Mouse (Mus musculus) ES-E14 (cell line): Measurements from ENCODE around the gene Rgs3.

ENCODE experiments used
- CHD2 ChIP-seq: IDR thresholded peaks from 2 replicates; pipeline ENCODE4 v1.6.1; 2014; ENCODE audit warnings: mild to moderate bottlenecking, low read depth, low read length, inconsistent platforms
- HCFC1 ChIP-seq: IDR thresholded peaks from 2 replicates; pipeline ENCODE4 v1.6.1; 2012; ENCODE audit warnings: low read length, inconsistent platforms, borderline replicate concordance; ENCODE audit not compliant: insufficient read depth
- MAFK ChIP-seq: IDR thresholded peaks from 2 replicates; pipeline ENCODE4 v1.6.1; 2014; ENCODE audit warnings: mild to moderate bottlenecking, low read depth, low read length, inconsistent platforms; ENCODE audit not compliant: insufficient read depth
- ZC3H11A ChIP-seq: IDR thresholded peaks from 2 replicates; pipeline ENCODE4 v1.6.1; 2012; ENCODE audit warnings: low read depth, mild to moderate bottlenecking, inconsistent platforms, low read length, borderline replicate concordance
- ZNF384 ChIP-seq: IDR thresholded peaks from 2 replicates; pipeline ENCODE4 v1.6.1; 2012; ENCODE audit warnings: low read depth, low read length, inconsistent platforms

DNA sequence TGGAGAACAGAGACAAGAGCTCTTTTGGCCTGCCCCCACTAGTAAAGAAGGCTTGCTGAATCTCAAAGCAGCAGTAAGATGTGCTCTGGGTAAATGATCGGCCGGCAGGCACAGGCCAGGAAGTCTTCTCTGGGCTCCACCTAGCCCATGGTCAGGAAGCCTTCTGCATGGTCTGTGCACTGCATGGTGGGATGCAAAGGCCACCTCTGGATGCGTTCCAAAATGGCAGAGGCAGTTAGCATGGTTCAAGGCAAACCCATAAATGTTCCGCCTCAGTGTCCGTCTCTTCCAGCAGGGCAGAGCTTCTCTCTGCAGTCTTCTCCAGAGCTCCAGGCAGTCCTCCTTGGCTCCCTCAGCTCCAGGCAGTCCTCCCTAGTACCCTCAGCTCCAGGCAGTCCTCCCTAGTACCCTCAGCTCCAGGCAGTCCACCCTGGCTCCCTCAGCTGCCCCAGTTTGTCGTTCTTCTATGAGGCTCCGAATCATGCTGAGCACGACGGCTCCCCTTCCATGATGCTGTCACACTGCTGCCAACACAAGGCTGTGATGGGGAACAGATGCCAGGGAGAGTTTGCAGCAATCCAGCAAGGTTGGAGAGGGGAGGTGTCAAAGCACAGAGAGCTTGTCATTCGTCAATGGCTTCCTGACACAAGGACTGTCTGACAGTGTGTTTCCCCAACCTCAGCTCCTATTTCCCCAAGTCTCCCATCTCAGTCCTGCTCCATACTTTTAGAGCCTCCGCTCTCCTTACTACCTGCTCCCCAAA lies 84.6 kb downstream of the Rgs3 start:
- TF ChIP-seq MAFK (no peak), HCFC1 (no peak), ZNF384 (no peak), ZC3H11A (no peak), CHD2 (no peak)
